ENCODE assay signal across 11 mouse cellular contexts in the genomic region with DNA sequence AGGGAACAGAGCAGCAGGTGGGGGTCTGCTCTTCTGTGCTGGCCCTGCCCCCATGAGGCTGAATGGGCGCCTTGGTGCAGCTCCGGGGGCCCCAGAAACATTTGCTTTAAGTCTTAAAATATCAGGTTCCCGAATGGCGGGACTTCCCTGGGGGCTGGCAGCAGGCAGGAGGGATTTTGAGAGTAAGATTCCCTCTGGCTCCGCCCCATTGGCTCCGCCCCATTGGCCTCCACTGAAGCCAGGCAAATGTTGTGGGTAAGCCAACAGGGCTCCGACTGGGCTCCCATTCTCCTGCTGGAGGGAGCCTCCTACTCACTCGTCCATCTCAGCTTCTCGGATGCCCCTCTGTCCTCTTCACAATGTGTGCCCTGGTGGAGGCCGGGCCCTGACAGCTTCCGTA. TPM values are rescaled to one million over a fixed set of nuclear protein-coding genes. Genes with fewer than 3 reads are reported as not detected.
DNase-seq lines count a peak whose midpoint lies in the region; ATAC-seq and TF ChIP-seq lines count a peak whose summit lies in the region.
"Had no signal": no experiment of that assay in that cellular context is flagged by ENCODE, and none has a peak within 500 bp of the region (broad histone marks: within the 10 kb centered on the region; RNA-seq: fewer than 3 reads in every experiment).

No protein-coding gene starts in this region.

- no peak overlapping the region for H3K27ac ChIP-seq in lung, embryonic 14.5 days (ENCODE audit: low read depth)
- H3K27ac ChIP-seq in embryonic facial prominence, embryonic 13.5 days, result peak overlapping the region; percentile 51
- no peak overlapping the region for H3K27ac ChIP-seq in limb, embryonic 15.5 days

- no peaks in the 10 kb centered on the region for H3K9me3 ChIP-seq in lung, embryonic 14.5 days (ENCODE audit: low read depth, low read length)
- H3K9me3 ChIP-seq in embryonic facial prominence, embryonic 13.5 days, result no peaks in the 10 kb centered on the region
- H3K9me3 ChIP-seq in limb, embryonic 15.5 days, result no peaks in the 10 kb centered on the region

- peak overlapping the region; percentile 44 for H3K4me2 ChIP-seq in lung, embryonic 14.5 days
- peak overlapping the region; percentile 47 for H3K4me2 ChIP-seq in embryonic facial prominence, embryonic 13.5 days
- H3K4me2 ChIP-seq in limb, embryonic 15.5 days, result 0 out of 2 replicates have a peak overlapping the region, but pooled peaks have one; percentile 14

- 0 out of 2 replicates have a peak, but pooled peaks cover 7% of the 10 kb centered on the region for H3K27me3 ChIP-seq in lung, embryonic 14.5 days (ENCODE audit: insufficient read depth, low read length)
- peaks cover 9% of the 10 kb centered on the region for H3K27me3 ChIP-seq in embryonic facial prominence, embryonic 13.5 days
- H3K27me3 ChIP-seq in limb, embryonic 15.5 days, result peaks cover 23% of the 10 kb centered on the region; the same call in 1 of the 2 replicates

- no peak for TF ChIP-seq CTCF in lung, embryonic 14.5 days (IDR thresholded peaks at IDR 0.05; ENCODE audit: low read depth)

- 0 out of 2 replicates have a peak, but pooled peaks have one; percentile 11 for ATAC-seq in lung, embryonic 14.5 days (ENCODE audit: insufficient read depth)
- no peak for ATAC-seq in embryonic facial prominence, embryonic 13.5 days (ENCODE audit: insufficient number of reproducible peaks, insufficient read depth, low FRiP score, low TSS enrichment, low read depth)
- ATAC-seq in limb, embryonic 15.5 days (ENCODE audit: insufficient number of reproducible peaks, low FRiP score, low TSS enrichment, low read depth), result no peak

- 10% methylated on average over 11 of the region's 11 CpGs for WGBS in lung, embryonic 14.5 days
- 7% methylated on average over 11 of the region's 11 CpGs for WGBS in embryonic facial prominence, embryonic 13.5 days
- 9% methylated on average over 11 of the region's 11 CpGs for WGBS in limb, embryonic 15.5 days

- no peaks in the 10 kb centered on the region for H3K36me3 ChIP-seq in lung, embryonic 14.5 days (ENCODE audit: insufficient read depth)
- no peaks in the 10 kb centered on the region for H3K36me3 ChIP-seq in embryonic facial prominence, embryonic 13.5 days
- H3K36me3 ChIP-seq in limb, embryonic 15.5 days, result no peaks in the 10 kb centered on the region

- H3K9ac ChIP-seq in lung, embryonic 14.5 days, result no peak overlapping the region
- 0 out of 2 replicates have a peak overlapping the region, but pooled peaks have one; percentile 32 for H3K9ac ChIP-seq in embryonic facial prominence, embryonic 13.5 days
- H3K9ac ChIP-seq in limb, embryonic 15.5 days, result no peak overlapping the region

- H3K4me3 ChIP-seq in lung, embryonic 14.5 days (ENCODE audit: low read depth, low read length), result no peak overlapping the region
- H3K4me3 ChIP-seq in embryonic facial prominence, embryonic 13.5 days, result no peak overlapping the region
- H3K4me3 ChIP-seq in limb, embryonic 15.5 days, result no peak overlapping the region

- peak; percentile 64 for DNase-seq in embryo, embryonic 10 days (ENCODE audit: low spot score)
- DNase-seq in embryo, embryonic 10.5 days (ENCODE audit: low spot score), result no peak
- DNase-seq in lung, embryonic 14.5 days, result peak; percentile 81
- DNase-seq in lung, postnatal 25 days (ENCODE audit: low spot score), result no peak
- no peak for DNase-seq in urinary bladder, postnatal 36 days (ENCODE audit: low spot score in 2 of 2)
- DNase-seq in spleen, adult 18-20 months, result no peak
- DNase-seq: B cell, adult 2 months; cerebellum, adult 2 months; heart, adult 18-20 months had no signal

- H3K4me1 ChIP-seq in lung, embryonic 14.5 days (ENCODE audit: insufficient read depth), result peaks cover 22% of the 10 kb centered on the region
- peaks cover 37% of the 10 kb centered on the region for H3K4me1 ChIP-seq in embryonic facial prominence, embryonic 13.5 days
- peaks cover 31% of the 10 kb centered on the region for H3K4me1 ChIP-seq in limb, embryonic 15.5 days

RNA-seq across cellular contexts. Expression of a gene that starts 14.0 kb away (rescaled TPM):
- polyA plus RNA-seq in lung, embryonic 14.5 days (2014; fragmentation: Nextera tagmentation; extraction: Ambion mirVana), result 3.8 and 4.1 TPM in 2 replicates
- polyA plus RNA-seq in embryonic facial prominence, embryonic 13.5 days (2015; fragmentation: Nextera tagmentation; extraction: Ambion mirVana), result 2.2 and 3.2 TPM in 2 replicates
- 3.0 and 3.4 TPM in 2 replicates for polyA plus RNA-seq in limb, embryonic 15.5 days (2015; fragmentation: Nextera tagmentation; extraction: Ambion mirVana)

RNA-seq across cellular contexts. Expression of a gene that starts 17.8 kb away (rescaled TPM):
- 12.0 and 15.8 TPM in 2 replicates for polyA plus RNA-seq in lung, embryonic 14.5 days (2014; fragmentation: Nextera tagmentation; extraction: Ambion mirVana)
- polyA plus RNA-seq in embryonic facial prominence, embryonic 13.5 days (2015; fragmentation: Nextera tagmentation; extraction: Ambion mirVana), result 7.9 and 8.3 TPM in 2 replicates
- polyA plus RNA-seq in limb, embryonic 15.5 days (2015; fragmentation: Nextera tagmentation; extraction: Ambion mirVana), result 6.0 and 6.4 TPM in 2 replicates

RNA-seq across cellular contexts. Expression of a gene that starts 18.0 kb away (rescaled TPM):
- polyA plus RNA-seq in lung, embryonic 14.5 days (2014; fragmentation: Nextera tagmentation; extraction: Ambion mirVana), result 1.2 and 1.7 TPM in 2 replicates
- 4.5 and 7.4 TPM in 2 replicates for polyA plus RNA-seq in embryonic facial prominence, embryonic 13.5 days (2015; fragmentation: Nextera tagmentation; extraction: Ambion mirVana)
- 5.5 and 6.9 TPM in 2 replicates for polyA plus RNA-seq in limb, embryonic 15.5 days (2015; fragmentation: Nextera tagmentation; extraction: Ambion mirVana)

RNA-seq across cellular contexts. Expression of a gene that starts 21.5 kb away (rescaled TPM):
- 19.3 and 20.1 TPM in 2 replicates for polyA plus RNA-seq in lung, embryonic 14.5 days (2014; fragmentation: Nextera tagmentation; extraction: Ambion mirVana)
- polyA plus RNA-seq in embryonic facial prominence, embryonic 13.5 days (2015; fragmentation: Nextera tagmentation; extraction: Ambion mirVana), result 39.7 and 45.9 TPM in 2 replicates
- 59.4 and 62.8 TPM in 2 replicates for polyA plus RNA-seq in limb, embryonic 15.5 days (2015; fragmentation: Nextera tagmentation; extraction: Ambion mirVana)

Comparison
In these comparisons a context has a peak if more than half of its experiments do, and no peak if none do; other contexts are left out.
1. DNase-seq: peak in embryo, embryonic 10 days (single experiment) and lung, embryonic 14.5 days (single experiment); none in embryo, embryonic 10.5 days (single experiment), lung, postnatal 25 days (single experiment), urinary bladder, postnatal 36 days (0 of 2) and spleen, adult 18-20 months (0 of 2).
2. Peak in every context shown above with its lines, with median percentiles within 50 percentile points of each other: H3K4me2 ChIP-seq.